Mouse (Mus musculus): Measurements from ENCODE around the gene Olfr588-ps1. TPM values are rescaled to one million over a fixed set of nuclear protein-coding genes. Genes with fewer than 3 reads are reported as not detected.

Olfr588-ps1 gene
- polyA plus RNA-seq (2017; shearing (Covaris generic)): not detected

GRCm38 (mm10) chr7:103140579-103140978, at the start of gene Olfr588-ps1:
Gene Olfr588-ps1 (plus strand): TSS chr7:103140879.

GRCm38 (mm10) chr7:103097420-103097819, 43.3 kb upstream of the Olfr588-ps1 start, which contains the start of gene Olfr585:
Gene Olfr585 (plus strand): TSS chr7:103097720.

GRCm38 (mm10) chr7:103125538-103125937, 15.1 kb upstream of the Olfr588-ps1 start, which contains the start of gene Olfr586:
Gene Olfr586 (minus strand): TSS chr7:103125638.

GRCm38 (mm10) chr7:103156256-103156655, 15.6 kb downstream of the Olfr588-ps1 start, which contains the start of gene Olfr589:
Gene Olfr589 (minus strand): TSS chr7:103156356.

GRCm38 (mm10) chr7:103178240-103178639, 37.6 kb downstream of the Olfr588-ps1 start, which contains the start of gene Olfr591:
Gene Olfr591 (minus strand): TSS chr7:103178340.

GRCm38 (mm10) chr7:103184503-103184902, 43.8 kb downstream of the Olfr588-ps1 start, which contains the start of gene Olfr592:
Gene Olfr592 (plus strand): TSS chr7:103184803.

Other genes with a start within 250 kb of the Olfr588-ps1 start
- not detected for gene Olfr569, start 250.0 kb upstream of the Olfr588-ps1 start, polyA plus RNA-seq (2017; shearing (Covaris generic))
- not detected for gene Olfr570, start 246.3 kb upstream of the Olfr588-ps1 start, polyA plus RNA-seq (2017; shearing (Covaris generic))
- gene Olfr571, start 223.3 kb upstream of the Olfr588-ps1 start, polyA plus RNA-seq (2017; shearing (Covaris generic)): not detected
- gene Olfr572, start 216.5 kb upstream of the Olfr588-ps1 start, polyA plus RNA-seq (2017; shearing (Covaris generic)): not detected
- not detected for gene Olfr573-ps1, start 198.3 kb upstream of the Olfr588-ps1 start, polyA plus RNA-seq (2017; shearing (Covaris generic))
- gene Olfr574, start 192.4 kb upstream of the Olfr588-ps1 start, polyA plus RNA-seq (2017; shearing (Covaris generic)): not detected
- not detected for gene Olfr575, start 182.1 kb upstream of the Olfr588-ps1 start, polyA plus RNA-seq (2017; shearing (Covaris generic))
- gene Olfr576, start 178.2 kb upstream of the Olfr588-ps1 start, polyA plus RNA-seq (2017; shearing (Covaris generic)): not detected
- gene Olfr577, start 164.9 kb upstream of the Olfr588-ps1 start, polyA plus RNA-seq (2017; shearing (Covaris generic)): not detected
- gene Olfr578, start 151.6 kb upstream of the Olfr588-ps1 start, polyA plus RNA-seq (2017; shearing (Covaris generic)): not detected
- not detected for gene Olfr582, start 102.9 kb upstream of the Olfr588-ps1 start, polyA plus RNA-seq (2017; shearing (Covaris generic))
- gene Olfr583, start 89.6 kb upstream of the Olfr588-ps1 start, polyA plus RNA-seq (2017; shearing (Covaris generic)): not detected
- not detected for gene Olfr584, start 59.0 kb upstream of the Olfr588-ps1 start, polyA plus RNA-seq (2017; shearing (Covaris generic))
- gene Olfr585, start 43.2 kb upstream of the Olfr588-ps1 start, polyA plus RNA-seq (2017; shearing (Covaris generic)): not detected
- gene Olfr586, start 15.2 kb upstream of the Olfr588-ps1 start, polyA plus RNA-seq (2017; shearing (Covaris generic)): not detected
- gene Olfr589, start 15.5 kb downstream of the Olfr588-ps1 start, polyA plus RNA-seq (2017; shearing (Covaris generic)): not detected
- not detected for gene Olfr591, start 37.5 kb downstream of the Olfr588-ps1 start, polyA plus RNA-seq (2017; shearing (Covaris generic))
- not detected for gene Olfr592, start 43.9 kb downstream of the Olfr588-ps1 start, polyA plus RNA-seq (2017; shearing (Covaris generic))
- gene Olfr593, start 71.0 kb downstream of the Olfr588-ps1 start, polyA plus RNA-seq (2017; shearing (Covaris generic)): not detected
- gene Olfr594, start 76.1 kb downstream of the Olfr588-ps1 start, polyA plus RNA-seq (2017; shearing (Covaris generic)): not detected
- gene Usp17ld, start 111.6 kb downstream of the Olfr588-ps1 start, polyA plus RNA-seq (2017; shearing (Covaris generic)): not detected
- gene Olfr596, start 164.8 kb downstream of the Olfr588-ps1 start, polyA plus RNA-seq (2017; shearing (Covaris generic)): not detected
- not detected for gene Olfr597, start 175.4 kb downstream of the Olfr588-ps1 start, polyA plus RNA-seq (2017; shearing (Covaris generic))
- not detected for gene Olfr598, start 182.7 kb downstream of the Olfr588-ps1 start, polyA plus RNA-seq (2017; shearing (Covaris generic))
- not detected for gene Olfr599, start 195.0 kb downstream of the Olfr588-ps1 start, polyA plus RNA-seq (2017; shearing (Covaris generic))
- gene Olfr600, start 208.8 kb downstream of the Olfr588-ps1 start, polyA plus RNA-seq (2017; shearing (Covaris generic)): not detected
- not detected for gene Olfr601, start 221.8 kb downstream of the Olfr588-ps1 start, polyA plus RNA-seq (2017; shearing (Covaris generic))
- not detected for gene Olfr603, start 245.3 kb downstream of the Olfr588-ps1 start, polyA plus RNA-seq (2017; shearing (Covaris generic))

Data from CD4-positive, CD25-positive, alpha-beta regulatory T cell, adult 9 weeks (primary cell).